Mouse (Mus musculus) liver, embryonic 14.5 days (tissue): Measurements from ENCODE around the gene Ptpn13.

Experiments
- CTCF ChIP-seq: IDR thresholded peaks from 2 replicates; pipeline ENCODE4 v1.5.1; 2016; ENCODE audit warnings: antibody characterized with exemption, low read depth, control low read depth
- EP300 ChIP-seq: IDR thresholded peaks from 2 replicates; pipeline ENCODE4 v1.6.1; 2016; ENCODE audit warnings: antibody characterized with exemption, low read depth

DNA sequence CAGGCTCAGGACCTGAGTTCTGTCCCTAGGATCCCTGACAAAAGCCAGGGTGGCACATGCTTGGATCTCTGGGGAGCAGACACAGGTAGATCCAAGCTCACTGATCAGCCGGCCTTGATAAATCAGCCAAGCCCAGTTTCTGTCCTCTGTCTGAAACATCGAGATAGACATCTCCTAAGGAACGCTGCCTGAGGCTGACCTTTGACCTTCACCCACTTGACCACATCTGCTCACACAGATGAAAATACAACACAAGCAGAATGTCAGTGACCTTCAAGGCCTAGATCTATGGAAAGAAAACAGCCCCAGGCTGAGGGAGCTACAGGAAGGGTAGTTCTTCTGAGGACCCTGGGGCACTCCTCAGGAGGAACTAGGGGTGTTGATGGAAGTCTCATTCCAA is 97.4 kb downstream of the Ptpn13 start:
- TF ChIP-seq CTCF (no peak), EP300 (no peak)
